Mouse (Mus musculus) retina, adult 2 months (tissue): ENCODE results near the gene Hsd17b13.
"Not testable (repeated sequence)": the region's sequence is repeated elsewhere in the genome, so short reads cannot be mapped to it uniquely, and the experiment has no call there.

Experiments used
- DNase-seq: peaks from one replicate; pipeline ENCODE4 v3.0.0-alpha.2; 2012; ENCODE audit warnings: low read depth, low spot score

The Hsd17b13 gene

DNA sequence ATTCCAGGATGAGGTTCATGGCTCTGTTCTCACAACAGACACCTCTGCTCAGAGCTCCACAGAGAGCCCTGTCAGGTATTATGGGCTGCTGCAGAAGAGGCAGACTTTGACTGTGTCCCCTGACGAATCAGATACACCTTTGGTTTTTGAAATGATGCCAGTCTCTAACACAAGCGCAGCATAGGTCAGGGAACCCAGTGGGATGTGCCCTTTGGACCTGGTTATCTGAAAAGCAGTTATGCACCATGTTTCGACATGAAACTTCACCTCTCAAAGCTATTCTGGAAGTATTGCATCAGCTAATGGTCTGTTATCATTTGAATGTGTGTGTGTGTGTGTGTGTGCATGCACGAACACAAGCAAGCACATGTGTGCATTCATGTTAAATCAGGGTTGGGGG lies at the start of gene Hsd17b13:
Hsd17b13 (minus strand) TSS at position 114 of the 400 bp plus-strand sequence.
- DNase-seq, result no peak

- no peak for DNase-seq
These were observed 48.1 kb upstream of the Hsd17b13 start for GRCm38 (mm10) chr5:104025245-104025854.

GRCm38 (mm10) chr5:104024762-104025161 lies 47.6 kb upstream of the Hsd17b13 start:
- no peak for DNase-seq

DNA sequence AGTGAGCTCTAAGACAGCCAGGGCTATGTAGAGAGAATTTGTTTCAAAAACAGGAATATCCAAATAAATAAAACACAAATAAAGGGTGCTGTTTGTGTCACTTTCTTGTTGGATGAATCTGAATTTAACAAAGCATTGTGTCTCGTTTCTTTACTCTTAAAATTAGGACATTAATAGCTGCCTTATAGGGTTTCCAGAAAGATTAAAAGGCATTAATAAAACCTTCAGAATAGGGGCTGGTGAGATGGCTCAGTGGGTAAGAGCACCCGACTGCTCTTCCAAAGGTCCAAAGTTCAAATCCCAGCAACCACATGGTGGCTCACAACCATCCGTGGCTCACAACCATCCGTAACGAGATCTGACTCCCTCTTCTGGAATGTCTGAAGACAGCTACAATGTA lies 47.0 kb upstream of the Hsd17b13 start:
- not testable (repeated sequence) for DNase-seq

DNA sequence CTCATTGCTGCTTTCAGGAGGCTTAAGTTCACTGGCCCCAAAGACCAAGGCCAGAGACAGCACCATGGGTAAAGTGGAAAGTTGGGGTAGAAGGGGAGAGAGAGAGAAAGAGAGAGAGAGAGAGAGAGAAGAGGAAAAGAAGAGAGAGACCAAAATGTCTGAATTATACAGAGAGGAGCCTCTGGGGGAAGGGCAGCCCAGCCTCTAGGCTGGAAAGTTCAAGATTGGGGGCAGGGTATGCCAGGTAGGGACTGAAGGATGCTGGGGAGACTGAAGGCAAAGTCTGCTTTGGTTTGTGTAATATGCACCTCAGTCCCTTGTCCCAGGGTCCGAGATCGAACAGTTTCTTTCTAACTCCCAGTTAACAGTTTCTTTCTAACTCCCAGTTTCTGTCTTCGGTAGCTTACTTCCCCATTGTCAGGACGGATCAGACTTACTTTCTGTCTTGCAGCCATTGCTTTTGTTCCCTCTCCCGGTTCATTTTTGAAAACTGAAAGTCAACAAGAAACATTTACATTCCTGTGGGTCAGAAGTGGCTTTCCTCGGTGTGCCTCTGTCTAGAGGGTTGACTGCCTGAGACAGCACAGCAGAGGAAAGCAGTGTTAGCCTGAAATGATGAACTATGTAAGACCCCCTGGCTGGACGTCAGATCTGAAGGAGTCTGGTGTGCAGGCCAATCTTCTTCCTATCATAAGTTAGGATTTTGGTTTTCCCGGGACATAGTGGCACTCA lies 46.2 kb upstream of the Hsd17b13 start:
- no peak for DNase-seq

DNA sequence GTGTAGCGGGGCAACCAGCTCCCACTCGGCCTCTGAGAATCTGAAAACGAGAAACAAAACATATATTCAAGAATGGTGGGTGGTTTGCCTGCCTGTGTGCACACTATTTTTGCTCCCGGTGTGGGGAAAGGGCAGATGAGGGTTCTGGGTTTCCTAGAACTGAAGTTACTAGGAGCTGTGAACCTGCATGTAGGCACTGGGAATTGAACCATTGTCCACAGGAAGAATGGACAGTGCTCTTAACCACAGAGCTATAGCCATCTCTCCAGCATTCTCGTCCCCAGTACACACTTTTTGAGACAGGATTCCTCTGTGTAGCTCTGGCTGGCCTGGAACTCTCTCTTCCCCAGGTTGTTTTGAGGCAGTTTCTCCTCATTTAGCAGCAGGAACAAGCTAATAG lies 45.3 kb upstream of the Hsd17b13 start:
- no peak for DNase-seq

- no peak for DNase-seq
These were observed 44.6 kb upstream of the Hsd17b13 start, which contains the start of gene Hsd17b11 for GRCm38 (mm10) chr5:104021597-104022378. Hsd17b11 (minus strand) TSS chr5:104021919.

DNA sequence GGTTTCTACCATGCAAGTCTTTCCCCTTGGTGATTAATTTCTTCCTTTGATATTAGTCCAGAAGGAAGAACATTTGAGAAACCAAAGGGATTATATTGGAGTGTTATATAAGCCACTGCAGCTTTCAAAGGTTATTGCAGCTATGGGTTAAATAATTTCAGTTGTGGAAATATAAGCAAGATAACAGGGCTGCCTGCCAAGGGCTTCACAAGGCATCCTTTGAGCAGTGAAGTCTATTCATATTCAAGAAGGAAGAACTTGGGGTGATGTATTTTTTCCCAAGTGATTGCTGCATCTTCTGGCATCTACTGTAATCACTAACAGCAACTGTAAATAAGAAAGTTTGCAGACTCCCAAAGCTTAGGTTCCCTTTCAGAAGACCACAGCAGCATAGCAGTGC lies 34.2 kb upstream of the Hsd17b13 start:
- no peak for DNase-seq

GRCm38 (mm10) chr5:104010261-104010660 lies 33.1 kb upstream of the Hsd17b13 start:
- no peak for DNase-seq

DNA sequence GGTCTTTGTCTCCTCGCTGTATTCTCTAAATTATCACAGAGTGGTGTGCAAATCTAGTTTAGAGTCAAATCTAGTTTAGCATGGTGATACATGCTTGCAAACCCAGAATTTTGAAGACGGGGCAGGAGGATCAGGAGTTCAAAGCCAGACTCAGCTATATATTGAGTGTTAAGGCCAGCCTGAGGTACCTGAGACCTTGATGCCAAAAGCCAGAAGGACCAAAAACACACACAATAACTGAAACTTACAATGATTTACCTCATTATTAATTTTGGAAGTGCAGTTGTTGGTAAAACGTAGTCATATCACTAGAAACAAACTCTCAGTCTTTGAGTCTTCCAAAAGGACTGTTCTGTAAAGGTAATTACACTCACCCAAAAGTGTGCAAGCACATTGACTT lies 32.2 kb upstream of the Hsd17b13 start:
- DNase-seq, result no peak

GRCm38 (mm10) chr5:104007801-104008200 lies 30.6 kb upstream of the Hsd17b13 start:
- no peak for DNase-seq

- no peak for DNase-seq
These were observed 29.6 kb upstream of the Hsd17b13 start for GRCm38 (mm10) chr5:104006811-104007210.

DNA sequence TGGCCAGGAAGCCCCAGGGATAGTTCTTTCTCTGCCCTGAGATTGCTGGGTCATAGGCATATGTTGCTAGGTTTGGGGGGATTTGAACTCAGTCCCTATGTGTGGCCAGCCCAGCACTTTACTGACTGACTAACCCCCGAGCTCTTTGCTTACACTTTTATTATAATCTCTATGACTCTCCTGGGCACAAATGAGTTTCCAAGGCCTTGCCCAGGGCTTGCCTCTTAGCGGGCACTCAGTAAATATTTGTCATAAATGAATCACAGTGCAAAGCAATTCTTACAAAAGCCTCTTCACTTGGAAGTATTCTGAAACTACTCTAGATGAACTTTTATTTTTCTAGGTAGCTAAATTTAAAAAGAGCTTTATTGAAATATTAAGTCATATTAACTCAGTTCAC lies 26.7 kb upstream of the Hsd17b13 start:
- DNase-seq, result no peak

DNA sequence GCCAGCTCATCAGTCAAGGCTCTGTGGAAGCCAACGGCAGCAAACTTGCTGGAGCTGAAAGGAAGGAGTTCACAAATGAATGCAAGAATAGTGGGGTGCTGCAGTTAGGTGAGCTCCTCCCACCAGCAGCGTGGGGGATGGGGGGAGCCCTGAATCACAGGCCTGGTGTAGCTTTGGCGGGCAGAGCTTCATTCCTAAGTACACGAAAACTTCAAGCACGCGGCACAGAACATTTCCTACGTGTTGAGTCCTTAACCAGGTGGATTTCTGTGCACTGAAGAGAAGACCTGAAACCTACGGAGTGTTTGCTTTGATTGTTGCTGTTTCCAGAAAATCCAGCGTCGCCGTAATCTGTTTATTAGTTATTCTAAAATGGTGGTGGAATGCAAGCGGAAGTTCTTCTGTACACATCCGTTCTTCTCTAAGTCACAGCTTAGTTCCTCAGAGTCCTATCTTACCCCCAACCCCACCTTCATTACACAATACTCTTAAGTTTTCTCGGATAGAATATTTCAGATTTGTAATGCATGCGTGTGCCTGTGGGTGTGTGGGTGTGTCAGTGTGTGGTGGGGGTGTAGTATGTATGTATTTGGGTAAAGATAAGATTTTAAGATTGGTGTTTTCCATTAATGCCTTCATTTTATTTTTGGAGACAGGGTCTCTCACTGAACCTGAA lies 26.2 kb upstream of the Hsd17b13 start:
- no peak for DNase-seq

- no peak for DNase-seq
These were observed 25.5 kb upstream of the Hsd17b13 start for GRCm38 (mm10) chr5:104002549-104003255.

DNA sequence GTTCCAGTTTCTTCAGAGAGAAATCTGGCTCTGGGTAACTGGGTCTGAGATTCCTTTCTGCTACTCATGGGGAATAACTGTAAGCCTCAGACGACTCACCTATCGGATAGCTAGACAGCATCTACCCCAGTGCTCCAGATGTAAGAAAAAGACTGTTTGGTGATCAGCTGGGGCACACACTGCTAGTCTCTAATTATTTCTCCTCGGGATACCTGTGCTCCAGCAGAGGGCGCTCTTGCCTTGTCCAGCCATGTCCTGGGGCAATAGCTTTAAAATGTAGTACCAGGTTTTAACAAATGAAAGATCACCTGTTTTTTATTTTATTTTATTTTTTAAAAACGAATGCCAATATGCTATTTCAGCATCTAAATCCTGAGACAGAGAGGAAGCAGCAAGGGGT lies 22.5 kb upstream of the Hsd17b13 start:
- DNase-seq, result peak; percentile 46

GRCm38 (mm10) chr5:103998739-103999138 lies 21.5 kb upstream of the Hsd17b13 start:
- no peak for DNase-seq

DNA sequence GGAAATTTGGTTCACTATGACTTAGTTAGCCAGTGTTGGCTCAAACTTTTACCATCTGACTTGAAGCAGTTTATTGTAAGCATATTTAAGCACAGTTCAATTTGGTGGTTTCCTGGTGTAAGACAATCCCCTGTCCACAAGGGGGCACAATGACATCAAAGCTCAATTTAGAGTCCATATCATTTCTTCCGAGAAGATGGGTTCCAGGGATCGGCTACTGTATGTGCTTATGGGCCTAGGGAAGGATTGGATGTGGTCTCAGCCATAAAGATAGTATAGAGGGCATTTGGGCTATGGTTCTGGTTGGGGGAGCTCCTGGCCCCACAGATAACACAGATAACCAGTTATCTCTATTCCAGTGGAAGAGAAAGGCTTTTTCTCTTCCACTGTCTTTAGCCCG lies 18.0 kb upstream of the Hsd17b13 start:
- no peak for DNase-seq

DNA sequence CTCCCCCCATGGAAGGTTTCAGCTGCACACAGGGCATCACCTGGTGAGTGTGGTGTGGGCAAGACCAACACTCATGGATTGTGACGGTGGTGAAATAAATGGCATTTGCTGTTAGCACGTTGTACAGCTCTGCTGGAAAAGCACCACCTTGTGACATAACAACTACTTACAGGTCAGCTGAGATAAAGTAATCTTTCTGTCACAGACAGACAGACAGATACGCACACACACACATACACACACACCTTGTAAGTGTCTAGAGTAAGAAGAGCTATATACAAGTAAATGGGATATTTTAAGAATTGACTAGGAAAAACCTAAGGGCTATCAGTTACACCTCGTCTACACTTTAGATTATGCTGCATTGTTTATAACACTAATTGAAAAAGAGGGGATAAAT lies 17.5 kb upstream of the Hsd17b13 start:
- DNase-seq, result no peak

- DNase-seq, result no peak
These were observed 16.4 kb upstream of the Hsd17b13 start for GRCm38 (mm10) chr5:103993601-103994000.

GRCm38 (mm10) chr5:103992831-103993230 lies 15.6 kb upstream of the Hsd17b13 start:
- no peak for DNase-seq
